Mouse (Mus musculus): ENCODE data around the gene Slc30a3. TPM values are rescaled to one million over a fixed set of nuclear protein-coding genes. Genes with fewer than 3 reads are reported as not detected.
"Not testable (repeated sequence)": the region's sequence is repeated elsewhere in the genome, so short reads cannot be mapped to it uniquely, and the experiment has no call there.

Slc30a3 gene
- polyA plus RNA-seq, 1 experiment from 2014 or later = 16.2 TPM

DNA sequence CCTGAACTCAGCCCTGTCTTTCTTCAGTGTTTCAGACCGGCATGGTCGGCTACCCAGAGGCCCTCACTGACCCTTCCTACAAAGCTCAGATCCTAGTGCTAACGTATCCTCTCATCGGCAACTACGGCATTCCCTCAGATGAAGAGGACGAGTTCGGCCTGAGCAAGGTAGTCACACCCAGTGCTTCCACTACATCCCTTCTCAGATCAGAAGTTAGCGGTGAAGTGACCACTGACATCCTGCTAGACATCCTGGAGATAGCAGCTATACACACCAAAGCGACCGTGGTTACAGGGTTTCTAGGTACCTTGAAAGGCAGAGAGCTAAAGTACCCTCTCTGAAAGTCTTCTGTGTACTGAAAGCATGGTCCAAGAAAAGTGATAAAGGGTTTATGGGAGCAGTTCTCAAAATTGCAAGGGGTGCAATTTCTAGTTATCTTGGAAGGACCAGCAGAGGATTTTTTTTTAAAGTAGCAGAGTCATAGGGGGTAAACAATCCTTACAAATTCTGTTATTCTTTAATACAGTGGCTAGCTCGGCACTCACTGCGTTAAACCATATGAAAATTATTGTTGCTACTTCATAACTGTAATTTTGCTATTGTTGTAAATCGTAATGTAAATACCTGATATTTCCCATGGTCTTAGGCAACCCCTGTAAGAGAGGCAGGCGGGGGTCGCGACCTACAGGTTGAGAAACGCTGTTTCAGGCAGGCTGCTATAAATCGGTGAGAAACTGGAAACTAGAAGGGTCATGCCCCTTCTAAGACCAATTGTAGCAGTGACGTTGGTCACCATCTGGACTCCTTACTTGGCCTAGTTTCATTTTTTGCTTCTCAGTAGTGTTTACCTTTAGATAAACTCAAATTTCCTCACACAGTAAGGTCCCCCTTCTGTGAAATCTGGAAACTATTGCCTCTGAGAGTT is 52.6 kb downstream of the Slc30a3 start:
- Histone ChIP-seq H3K4me1 (peaks cover 15% of the 10 kb centered on the region), H3K9ac (peak overlapping the region; percentile 73), H3K4me2 (replicated peaks) (peak overlapping the region; percentile 94), H3K9me3 (no peaks in the 10 kb centered on the region), H3K27ac (no peak overlapping the region), H3K27me3 (replicated peaks) (no peaks in the 10 kb centered on the region), H3K36me3 (peaks cover 28% of the 10 kb centered on the region), H3K4me3 (peak overlapping the region; percentile 61)
- WGBS = 16% methylated on average over 19 of the region's 19 CpGs
- ATAC-seq (ENCODE audit: low FRiP score, low read depth) = peak; percentile 43

DNA sequence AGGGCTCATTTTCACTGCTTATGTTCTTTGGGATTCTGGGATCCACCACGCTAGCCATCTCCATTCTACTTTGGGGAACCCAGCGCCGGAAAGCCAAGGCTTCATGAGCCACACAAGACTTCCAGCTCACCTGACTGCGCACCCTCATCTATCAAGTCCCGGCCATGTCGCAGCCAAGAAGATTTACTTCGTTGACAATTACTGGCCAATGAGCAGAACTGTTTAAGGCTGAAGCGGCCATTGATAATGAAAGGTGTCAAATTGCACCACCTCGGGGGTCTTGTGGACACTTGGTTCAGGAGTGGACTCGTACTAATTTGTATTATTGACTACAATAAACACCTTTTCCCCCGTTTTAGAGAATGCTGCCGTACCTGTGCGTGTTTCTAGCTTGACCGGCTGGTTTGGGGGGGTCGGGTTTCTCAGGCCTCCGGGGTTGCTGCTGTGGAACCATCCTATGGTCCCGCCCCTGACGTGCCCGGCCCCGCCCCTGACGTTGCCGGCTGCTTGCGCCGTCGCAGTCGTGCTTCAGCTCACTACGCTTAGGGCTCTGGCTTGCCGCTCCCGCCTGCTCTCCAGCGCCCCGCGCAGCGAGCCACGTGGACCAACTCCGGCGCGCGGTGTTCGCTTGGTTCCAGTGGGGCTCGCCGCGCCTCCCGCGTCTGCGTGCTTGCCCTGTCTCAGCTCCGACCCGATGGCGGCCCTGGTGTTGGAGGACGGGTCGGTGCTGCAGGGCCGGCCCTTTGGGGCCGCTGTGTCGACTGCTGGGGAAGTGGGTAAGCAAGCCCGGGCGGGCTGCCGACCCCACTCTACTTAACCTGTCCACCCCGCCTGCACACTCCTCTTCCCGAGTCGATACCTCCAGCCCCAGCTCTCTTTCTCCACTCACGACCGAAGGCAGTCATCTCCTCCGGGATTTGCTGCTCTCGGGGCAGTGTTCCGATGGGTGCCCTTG is 53.5 kb downstream of the Slc30a3 start, which contains the start of gene Cad:
Gene Cad (plus strand): TSS at position 520 of the 955 bp plus-strand sequence.
- peaks cover 15% of the 10 kb centered on the region for H3K4me1 ChIP-seq

DNA sequence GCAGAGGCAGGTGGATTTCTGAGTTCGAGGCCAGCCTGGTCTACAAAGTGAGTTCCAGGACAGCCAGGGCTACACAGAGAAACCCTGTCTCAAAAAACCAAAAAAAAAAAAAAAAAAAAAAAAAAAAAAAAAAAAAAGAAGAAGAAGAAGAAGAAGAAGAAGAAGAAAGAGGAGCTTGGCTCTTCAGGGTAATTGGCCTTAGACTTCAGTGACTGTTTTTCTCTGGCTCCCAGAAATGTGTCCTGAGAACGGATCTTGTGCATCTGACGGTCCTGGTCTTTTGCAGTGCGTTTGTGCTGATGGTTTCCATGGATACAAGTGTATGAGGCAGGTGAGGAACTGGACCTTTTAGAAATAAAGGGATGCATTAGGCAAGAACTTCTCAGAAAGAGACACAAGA is 54.3 kb downstream of the Slc30a3 start:
- WGBS = 60% methylated on average over 4 of the region's 4 CpGs
- H3K9ac ChIP-seq = 0 out of 2 replicates have a peak overlapping the region, but pooled peaks have one; percentile 73
- H3K4me2 ChIP-seq (replicated peaks) = peak overlapping the region; percentile 94
- H3K27ac ChIP-seq; H3K9me3 ChIP-seq; H3K27me3 ChIP-seq (replicated peaks); ATAC-seq (ENCODE audit: low FRiP score, low read depth): not testable (repeated sequence)
- H3K36me3 ChIP-seq = peaks cover 10% of the 10 kb centered on the region
- H3K4me3 ChIP-seq = peak overlapping the region; percentile 61
- H3K4me1 ChIP-seq = peaks cover 15% of the 10 kb centered on the region

More for the DNA sequence above, 53.5 kb downstream of the Slc30a3 start, which contains the start of gene Cad:
- Histone ChIP-seq H3K27ac (no peak within 1 kb of the TSS), H3K27me3 (replicated peaks) (no peaks in the 10 kb centered on the region), H3K4me2 (replicated peaks) (peak within 1 kb of the TSS; percentile 94), H3K9me3 (no peaks in the 10 kb centered on the region), H3K36me3 (peaks cover 18% of the 10 kb centered on the region), H3K9ac (peak within 1 kb of the TSS; percentile 73), H3K4me3 (peak within 1 kb of the TSS; percentile 61)
- ATAC-seq (ENCODE audit: low FRiP score, low read depth) = peak; percentile 98
- under 1% methylated on average over 64 of the region's 64 CpGs for WGBS

DNA sequence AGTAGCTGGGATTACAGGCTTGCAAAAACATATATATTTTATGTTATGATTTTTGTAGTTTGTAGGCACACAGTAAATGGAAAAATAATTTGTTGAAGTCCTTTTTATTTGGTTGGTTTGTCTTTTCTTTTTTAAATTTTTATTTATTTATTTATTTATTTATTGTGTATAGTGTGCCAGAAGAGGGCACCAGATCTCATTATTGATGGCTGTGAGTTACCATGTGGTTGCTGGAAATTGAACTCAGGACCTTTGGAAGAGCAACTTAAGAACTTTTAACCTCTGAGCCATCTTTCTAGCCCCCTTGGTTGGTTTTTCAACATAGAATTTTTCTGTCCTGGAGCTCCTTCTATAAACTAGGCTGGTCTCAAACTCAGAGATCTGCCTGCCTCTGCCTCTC is 57.6 kb downstream of the Slc30a3 start:
- Histone ChIP-seq H3K27ac (no peak overlapping the region), H3K4me1 (peaks cover 12% of the 10 kb centered on the region), H3K27me3 (replicated peaks) (no peaks in the 10 kb centered on the region), H3K4me2 (replicated peaks) (no peak overlapping the region), H3K36me3 (peaks cover 7% of the 10 kb centered on the region; the same call in 1 of the 2 replicates), H3K4me3 (no peak overlapping the region), H3K9me3 (no peaks in the 10 kb centered on the region), H3K9ac (no peak overlapping the region)
- ATAC-seq (ENCODE audit: low FRiP score, low read depth) = no peak

DNA sequence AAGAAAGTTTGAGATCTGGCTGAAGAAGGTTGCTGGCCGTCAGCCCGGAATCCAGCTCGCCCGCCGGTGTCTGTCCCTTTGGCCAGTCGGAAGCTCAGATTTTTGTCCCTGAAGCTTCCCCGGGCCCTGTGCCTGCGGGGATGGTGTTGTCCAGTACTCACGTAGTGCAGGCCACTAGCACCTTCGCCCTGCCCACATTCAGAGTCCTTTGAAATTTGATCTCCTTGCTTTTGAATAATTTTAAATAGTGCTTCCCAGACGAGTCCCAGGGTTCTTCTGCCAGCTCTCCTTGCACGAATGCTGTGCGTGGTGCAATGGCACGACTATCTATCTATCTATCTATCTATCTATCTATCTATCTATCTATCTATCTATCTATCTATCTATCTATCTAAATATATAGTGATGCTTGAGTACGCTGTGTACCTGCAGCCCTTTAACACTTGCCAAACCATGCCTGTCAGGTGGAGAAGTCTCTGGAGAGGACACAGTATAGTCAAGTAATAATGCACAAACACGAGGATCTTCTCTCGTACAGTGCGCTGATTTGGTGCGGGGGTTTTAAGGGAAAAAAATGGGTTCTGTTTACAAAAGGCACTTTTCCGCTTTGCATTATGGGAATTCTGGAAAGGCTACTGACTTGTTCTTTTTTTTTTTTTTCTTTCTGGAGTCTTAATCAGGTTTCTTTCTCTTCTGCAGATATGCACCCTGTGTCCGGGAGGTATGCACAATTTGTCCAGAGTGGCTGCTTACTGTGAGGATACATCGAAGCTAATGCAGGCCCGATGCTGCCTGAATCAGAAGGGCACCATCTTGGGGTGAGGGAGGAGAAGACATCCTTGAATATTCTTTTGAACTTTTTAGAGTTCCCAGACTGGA is 59.0 kb downstream of the Slc30a3 start, which contains the start of gene Slc5a6:
Gene Slc5a6 (minus strand): TSS at position 162 of the 879 bp plus-strand sequence.
- H3K27ac ChIP-seq = peak within 1 kb of the TSS; percentile 82

DNA sequence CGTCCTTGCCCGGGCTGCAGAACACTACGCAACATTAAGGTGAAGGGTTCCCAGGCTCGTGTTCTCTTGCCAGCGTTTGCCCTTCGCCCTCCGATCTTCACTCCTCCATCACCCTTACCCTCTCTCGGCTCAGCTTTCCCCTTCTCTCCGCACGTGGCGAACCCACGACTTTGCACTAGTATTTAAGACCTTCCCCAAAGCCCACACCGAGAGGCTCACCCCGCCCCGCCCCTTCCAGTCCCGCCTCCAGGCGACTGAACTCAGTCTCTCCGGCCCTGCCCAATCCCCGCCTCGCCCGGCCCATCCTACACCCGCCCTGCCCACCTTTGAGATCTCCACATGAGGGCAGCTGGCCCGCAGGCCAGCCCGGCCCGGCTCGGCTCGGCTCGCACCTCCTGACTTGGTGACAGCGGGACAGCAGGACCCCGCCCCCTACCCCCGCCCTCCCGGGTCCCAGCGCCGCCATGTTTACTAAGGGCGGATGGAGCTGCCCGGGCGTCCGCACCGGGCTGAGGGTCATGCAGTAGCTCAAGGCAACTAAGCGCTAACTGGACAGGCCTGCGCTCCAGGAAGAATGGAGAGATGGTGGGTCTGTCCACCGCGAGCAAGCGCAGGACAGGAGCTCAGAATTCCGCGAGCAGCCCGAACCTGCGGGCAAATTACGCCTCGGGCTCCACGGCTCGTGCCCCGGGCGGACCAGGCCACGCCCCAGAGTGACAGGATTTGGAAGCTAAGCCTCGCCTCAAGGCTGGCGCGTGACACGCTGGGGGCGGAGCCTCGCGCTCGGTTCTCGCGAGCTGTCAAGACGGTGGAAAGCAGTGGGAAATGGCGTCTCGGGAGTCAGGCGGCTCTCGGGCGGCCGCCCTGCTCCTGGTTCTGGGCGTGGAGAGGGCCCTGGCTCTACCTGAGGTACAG is 59.9 kb downstream of the Slc30a3 start, which contains the start of gene Atraid:
Gene Atraid (plus strand): TSS at position 465 of the 915 bp plus-strand sequence.
- Histone ChIP-seq H3K36me3 (peaks cover 13% of the 10 kb centered on the region; the same call in 1 of the 2 replicates), H3K9ac (peak within 1 kb of the TSS; percentile 80), H3K4me1 (peaks cover 4% of the 10 kb centered on the region), H3K27ac (peak within 1 kb of the TSS; percentile 82), H3K27me3 (replicated peaks) (no peaks in the 10 kb centered on the region), H3K4me3 (peak within 1 kb of the TSS; percentile 67), H3K4me2 (replicated peaks) (peak within 1 kb of the TSS; percentile 73), H3K9me3 (no peaks in the 10 kb centered on the region)
- ATAC-seq (ENCODE audit: low FRiP score, low read depth) = peak; percentile 96
- WGBS = under 1% methylated on average over 73 of the region's 73 CpGs

More for the DNA sequence above, 59.0 kb downstream of the Slc30a3 start, which contains the start of gene Slc5a6:
- Histone ChIP-seq H3K4me3 (peak within 1 kb of the TSS; percentile 67), H3K9ac (peak within 1 kb of the TSS; percentile 80), H3K4me2 (replicated peaks) (peak within 1 kb of the TSS; percentile 73), H3K36me3 (peaks cover 7% of the 10 kb centered on the region; the same call in 1 of the 2 replicates), H3K4me1 (peaks cover 7% of the 10 kb centered on the region), H3K27me3 (replicated peaks) (no peaks in the 10 kb centered on the region), H3K9me3 (no peaks in the 10 kb centered on the region)
- ATAC-seq (ENCODE audit: low FRiP score, low read depth) = peak; percentile 44
- WGBS = under 1% methylated on average over 23 of the region's 23 CpGs

DNA sequence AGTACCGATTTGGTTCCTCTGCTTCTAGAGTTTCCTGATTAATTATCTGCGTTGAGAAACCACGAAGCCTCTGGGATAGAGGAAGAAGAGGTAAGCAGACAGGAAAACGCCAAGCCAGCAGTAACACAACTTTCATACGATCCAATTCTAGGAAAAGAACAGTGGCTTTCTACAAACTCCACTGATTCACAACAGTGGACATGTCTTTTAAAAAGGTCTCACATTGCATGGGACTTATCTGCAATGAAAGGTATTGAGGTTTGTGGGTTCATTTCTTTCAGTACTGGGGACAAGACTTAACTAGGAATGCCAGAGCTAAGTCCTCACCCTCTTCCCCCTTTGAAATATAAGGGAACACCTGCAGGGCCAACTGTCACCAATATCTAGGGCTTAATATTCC is 61.0 kb downstream of the Slc30a3 start:
- 81% methylated on average over 5 of the region's 5 CpGs for WGBS
- H3K4me2 ChIP-seq (replicated peaks) = peak overlapping the region; percentile 73
- H3K4me1 ChIP-seq = peaks cover 4% of the 10 kb centered on the region
- no peak overlapping the region; the same call in 1 of the 2 replicates for H3K9ac ChIP-seq
- peaks cover 14% of the 10 kb centered on the region; the same call in 1 of the 2 replicates for H3K36me3 ChIP-seq
- no peak for ATAC-seq (ENCODE audit: low FRiP score, low read depth)
- peak overlapping the region; percentile 67; the same call in 1 of the 2 replicates for H3K4me3 ChIP-seq
- H3K27me3 ChIP-seq (replicated peaks) = no peaks in the 10 kb centered on the region
- H3K9me3 ChIP-seq = no peaks in the 10 kb centered on the region
- H3K27ac ChIP-seq = no peak overlapping the region

DNA sequence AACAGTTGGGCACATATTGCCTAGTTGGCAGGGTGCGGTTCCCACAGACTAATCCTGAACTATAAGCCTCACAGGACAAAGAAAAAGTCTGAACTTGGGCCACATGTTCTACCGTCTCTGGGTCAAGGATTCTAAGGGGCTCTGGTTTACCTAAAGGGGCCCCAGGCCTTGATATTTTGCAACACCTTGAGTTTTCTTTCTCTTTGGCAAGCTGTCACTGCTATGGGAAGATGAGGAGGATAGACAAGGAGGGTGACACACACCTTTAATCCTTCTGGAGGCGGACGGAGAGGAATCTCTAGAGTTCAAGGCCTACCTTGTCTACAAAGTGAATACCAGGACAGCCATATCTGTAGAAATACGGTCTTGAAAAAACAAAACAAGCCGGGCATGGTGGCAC is 61.6 kb downstream of the Slc30a3 start:
- no peaks in the 10 kb centered on the region for H3K9me3 ChIP-seq
- no peak overlapping the region for H3K27ac ChIP-seq
- peaks cover 4% of the 10 kb centered on the region for H3K4me1 ChIP-seq
- no peak for ATAC-seq (ENCODE audit: low FRiP score, low read depth)
- H3K4me2 ChIP-seq (replicated peaks) = no peak overlapping the region
- H3K4me3 ChIP-seq = no peak overlapping the region
- WGBS = 93% methylated on average over 6 of the region's 6 CpGs
- H3K36me3 ChIP-seq = peaks cover 20% of the 10 kb centered on the region
- no peak overlapping the region for H3K9ac ChIP-seq
- H3K27me3 ChIP-seq (replicated peaks) = no peaks in the 10 kb centered on the region

DNA sequence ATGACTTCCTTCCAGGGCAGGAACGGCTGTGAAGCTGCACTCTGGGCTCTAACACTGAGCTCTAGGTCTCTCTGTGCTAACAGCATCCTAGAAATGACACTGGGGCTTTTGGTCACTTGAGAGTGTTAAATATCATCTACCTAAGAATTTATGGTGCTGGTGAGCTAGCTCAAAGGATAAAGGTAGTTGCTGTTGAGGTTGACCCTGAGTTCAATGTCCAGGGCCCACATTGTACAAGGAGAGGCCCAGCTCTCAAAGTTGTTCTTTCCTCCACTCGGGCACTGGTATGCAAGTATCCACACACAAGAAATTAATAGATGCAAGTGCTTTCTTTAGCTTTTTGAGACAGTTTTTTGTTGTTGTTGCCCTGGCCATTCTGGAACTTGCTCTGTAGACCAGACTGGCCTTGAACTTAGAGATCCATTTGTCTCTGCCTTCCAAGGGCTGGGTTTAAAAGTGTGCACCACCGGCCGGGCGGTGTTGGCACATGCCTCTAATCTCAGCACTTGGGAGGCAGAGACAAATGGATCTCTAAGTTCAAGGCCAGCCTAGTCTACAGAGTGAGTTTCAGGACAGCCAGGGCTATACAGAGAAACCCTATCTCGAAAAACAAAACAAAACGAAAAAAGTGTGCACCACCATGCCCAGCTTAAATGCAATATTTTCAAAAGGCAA is 69.7 kb downstream of the Slc30a3 start:
- no peak overlapping the region for H3K27ac ChIP-seq
- no peak for ATAC-seq (ENCODE audit: low FRiP score, low read depth)
- no peaks in the 10 kb centered on the region for H3K4me1 ChIP-seq
- no peak overlapping the region for H3K9ac ChIP-seq
- H3K4me2 ChIP-seq (replicated peaks) = no peak overlapping the region
- H3K36me3 ChIP-seq = peaks cover 61% of the 10 kb centered on the region
- H3K27me3 ChIP-seq (replicated peaks) = no peaks in the 10 kb centered on the region
- H3K4me3 ChIP-seq = no peak overlapping the region
- 90% methylated on average over 7 of the region's 7 CpGs for whole genome bisulfite sequencing
- H3K9me3 ChIP-seq = no peaks in the 10 kb centered on the region

DNA sequence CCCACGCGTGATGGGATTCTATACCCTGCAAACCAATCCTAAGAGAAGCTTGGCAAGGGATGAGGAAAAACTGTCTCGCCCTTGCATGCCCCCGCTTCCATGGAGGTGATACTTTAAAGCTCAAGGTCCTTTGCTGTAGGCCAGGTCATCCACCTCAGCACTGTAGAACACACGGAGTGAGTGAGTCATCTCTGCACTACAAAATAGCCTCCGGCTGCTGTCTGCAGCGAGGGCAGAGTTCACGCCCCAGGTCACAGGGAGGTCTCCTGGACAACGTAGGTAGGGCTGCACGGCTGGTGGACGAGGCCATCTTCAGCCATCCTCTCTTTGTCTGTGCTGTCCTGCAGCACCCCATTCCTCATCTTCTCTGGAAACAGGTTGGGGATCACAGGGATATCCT is 71.5 kb downstream of the Slc30a3 start:
- 90% methylated on average over 11 of the region's 11 CpGs for WGBS
- H3K27ac ChIP-seq; H3K4me2 ChIP-seq (replicated peaks); ATAC-seq (ENCODE audit: low FRiP score, low read depth); H3K9ac ChIP-seq; H3K4me1 ChIP-seq; H3K27me3 ChIP-seq (replicated peaks); H3K4me3 ChIP-seq; H3K9me3 ChIP-seq: not testable (repeated sequence)
- H3K36me3 ChIP-seq = peaks cover 46% of the 10 kb centered on the region

All from neural tube, embryonic 12.5 days (tissue).